Mouse (Mus musculus) heart, adult 2 months (tissue): ENCODE data around the gene Tcf25.

ENCODE experiments used
- CTCF ChIP-seq: fragments of 200-600 bp; IDR thresholded peaks from 2 replicates; pipeline ENCODE4 v1.8.1; 2022; ENCODE audit warnings: antibody characterized with exemption, mild to moderate bottlenecking, moderate library complexity
- EP300 ChIP-seq: fragments of 200-500 bp; IDR thresholded peaks from 2 replicates; pipeline ENCODE4 v1.6.1; 2011; ENCODE audit warnings: low read depth, low read length, control low read depth; ENCODE audit not compliant: insufficient read depth
- POLR2A ChIP-seq: fragments of 200-500 bp; IDR thresholded peaks from 2 replicates; pipeline ENCODE4 v1.6.1; 2011; ENCODE audit warnings: mild to moderate bottlenecking, low read depth, low read length, control low read depth; ENCODE audit not compliant: insufficient read depth

- TF ChIP-seq POLR2A (no peak), CTCF (no peak), EP300 (no peak)
Measured at GRCm38 (mm10) chr8:123328552-123328951, 45.0 kb upstream of the Tcf25 start.
